Mouse (Mus musculus): ENCODE measurements at regions not wholly inside any gene's neighbourhood (a gene's known extent, or its start where the extent isn't known, plus 50 kb on each side); places are given as distances from the start of the nearest gene placed in this dataset.

GRCm38 (mm10) chr3:19430159-19430558 is 198.3 kb downstream of the 1700064H15Rik start:
- TF ChIP-seq CTCF (IDR thresholded peaks at IDR 0.05; ENCODE audit: low read depth) (no peak), EP300 (IDR thresholded peaks at IDR 0.05; ENCODE audit: low read depth) (no peak)
